Mouse (Mus musculus): ENCODE results near the gene Fth1.

The Fth1 gene

DNA sequence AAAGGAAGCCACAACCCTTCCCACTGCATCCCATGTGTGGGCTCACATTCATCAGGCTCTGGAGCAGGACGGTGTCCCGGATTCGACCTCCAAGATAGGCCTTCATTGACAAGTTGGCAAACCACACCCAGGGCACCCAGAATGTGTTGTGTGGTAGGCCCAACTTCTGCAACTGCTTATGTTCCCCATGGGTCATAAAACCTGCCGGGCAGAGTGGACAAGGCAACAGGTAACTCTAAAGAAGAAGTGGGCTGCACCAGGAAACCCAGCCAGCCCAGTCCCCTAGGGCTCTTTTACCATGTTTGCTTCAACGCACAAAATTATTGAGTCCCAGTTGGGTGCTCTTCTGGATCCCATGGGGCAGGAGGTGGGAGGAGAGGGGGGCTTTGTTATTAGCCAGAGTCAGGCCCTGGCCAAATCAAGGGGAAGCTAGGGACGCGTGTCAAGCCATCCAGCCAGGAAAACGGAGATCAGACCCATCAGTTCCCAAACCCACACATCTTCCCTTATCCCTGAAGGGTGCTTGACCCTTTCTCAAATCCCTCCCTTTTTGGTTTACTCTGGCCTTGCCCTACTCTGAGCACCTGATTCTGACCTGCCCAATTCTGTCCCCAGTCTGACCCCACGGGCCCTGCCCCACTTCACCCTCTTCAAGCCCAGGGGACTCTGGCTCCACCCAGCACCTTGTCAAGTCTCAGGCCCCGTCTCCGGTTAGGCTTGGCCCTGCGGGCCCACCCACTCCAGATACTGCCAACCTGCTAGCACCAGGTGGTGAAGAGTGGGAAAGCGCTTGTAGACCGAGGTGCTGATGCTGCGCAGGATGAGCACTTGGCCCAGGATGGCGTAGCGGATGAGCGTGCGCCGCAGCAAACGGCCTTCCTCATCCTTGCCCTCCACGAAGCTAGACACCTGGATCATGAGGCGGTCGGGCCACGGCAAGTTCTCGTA is 11.9 kb downstream of the Fth1 start:
- peak in 1 of 2 experiments; percentile 58 for DNase-seq

DNA sequence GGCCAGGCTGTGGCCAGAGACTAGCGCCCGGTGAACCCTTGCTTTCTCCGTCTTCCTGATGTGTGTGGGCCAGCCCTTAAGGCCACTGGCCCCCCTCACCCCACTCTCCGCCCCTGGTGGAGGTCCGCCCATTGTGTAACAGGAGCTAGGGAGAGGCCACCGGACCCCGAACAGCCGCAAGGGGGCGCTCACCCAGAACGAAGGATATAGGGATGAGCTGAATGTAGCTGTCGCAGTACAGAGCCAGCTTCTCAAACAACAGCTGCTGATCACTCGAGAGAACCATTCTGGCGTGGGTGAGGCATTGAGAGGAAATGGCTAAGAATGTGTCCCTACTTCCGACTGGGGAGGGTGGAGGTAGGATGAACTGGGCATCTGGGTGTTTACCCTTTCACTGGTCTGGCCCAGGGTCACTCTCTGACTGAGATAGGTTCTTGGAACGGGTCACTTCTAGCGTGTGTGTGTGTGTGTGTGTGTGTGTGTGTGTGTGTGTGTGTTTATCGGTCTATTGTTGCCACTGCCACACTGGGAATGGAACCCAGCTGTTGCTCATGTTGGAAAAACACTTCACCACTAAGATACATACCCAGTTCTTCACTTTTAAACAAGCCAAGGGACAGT is 12.7 kb downstream of the Fth1 start:
- peak; percentile 91 to 93 for DNase-seq

DNA sequence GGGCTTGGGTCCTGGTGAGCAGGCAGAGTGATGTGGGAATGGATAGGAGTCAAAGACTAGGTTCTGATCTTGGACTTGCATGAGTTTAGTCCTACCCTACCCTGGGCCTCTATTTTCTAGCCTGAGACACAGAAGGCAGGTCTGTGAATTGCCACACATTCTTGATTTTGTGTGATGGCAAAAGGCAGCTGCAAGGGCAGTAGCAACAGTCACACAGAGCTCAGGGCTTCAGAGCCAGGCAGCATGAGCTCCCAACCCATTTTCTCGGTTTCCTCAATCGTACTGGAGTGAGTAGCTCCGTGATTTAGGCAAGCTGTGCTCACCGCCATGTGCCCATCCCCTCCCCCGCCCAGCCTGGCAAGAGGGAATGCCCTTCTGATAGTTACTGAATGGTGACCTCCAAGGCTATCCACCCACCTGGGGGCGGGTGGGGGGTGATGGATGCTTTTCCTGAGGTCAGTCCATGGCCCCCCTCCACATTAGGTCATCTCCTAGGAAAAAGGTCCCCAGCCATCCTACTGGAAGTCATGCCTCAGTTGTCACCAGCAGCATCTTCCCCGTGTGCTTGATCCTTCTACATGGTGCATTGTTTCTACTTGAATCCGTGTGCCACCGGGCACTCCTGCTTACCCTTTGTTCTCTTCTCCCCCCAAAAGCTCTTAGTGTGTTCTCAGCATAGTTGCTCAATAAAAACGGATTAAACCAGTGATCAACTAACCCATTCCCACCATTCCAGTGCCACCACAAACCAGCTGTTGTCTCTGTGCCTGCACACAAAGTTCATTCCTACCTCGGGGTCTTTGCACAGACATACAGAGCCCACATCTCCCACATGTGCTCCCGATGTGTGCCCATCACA is 17.0 kb downstream of the Fth1 start:
- DNase-seq: no peak

DNA sequence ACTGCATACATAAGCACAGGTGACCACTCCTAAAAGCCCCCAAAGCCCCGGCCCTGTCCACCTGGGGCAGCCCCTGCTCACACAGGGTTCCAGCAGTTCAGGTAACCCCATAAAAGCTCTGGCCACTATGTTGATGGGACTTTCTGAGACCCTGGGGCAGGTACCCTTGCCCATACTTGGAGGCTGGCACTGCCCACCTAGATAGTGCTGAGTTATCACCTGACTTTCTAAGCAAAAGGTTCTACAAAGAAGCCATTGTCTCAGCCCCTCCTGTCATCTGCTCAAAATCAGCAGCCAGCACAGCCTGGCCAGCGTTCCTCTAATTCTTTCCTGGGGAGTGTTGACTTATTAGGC is 17.6 kb downstream of the Fth1 start:
- no peak for DNase-seq

DNA sequence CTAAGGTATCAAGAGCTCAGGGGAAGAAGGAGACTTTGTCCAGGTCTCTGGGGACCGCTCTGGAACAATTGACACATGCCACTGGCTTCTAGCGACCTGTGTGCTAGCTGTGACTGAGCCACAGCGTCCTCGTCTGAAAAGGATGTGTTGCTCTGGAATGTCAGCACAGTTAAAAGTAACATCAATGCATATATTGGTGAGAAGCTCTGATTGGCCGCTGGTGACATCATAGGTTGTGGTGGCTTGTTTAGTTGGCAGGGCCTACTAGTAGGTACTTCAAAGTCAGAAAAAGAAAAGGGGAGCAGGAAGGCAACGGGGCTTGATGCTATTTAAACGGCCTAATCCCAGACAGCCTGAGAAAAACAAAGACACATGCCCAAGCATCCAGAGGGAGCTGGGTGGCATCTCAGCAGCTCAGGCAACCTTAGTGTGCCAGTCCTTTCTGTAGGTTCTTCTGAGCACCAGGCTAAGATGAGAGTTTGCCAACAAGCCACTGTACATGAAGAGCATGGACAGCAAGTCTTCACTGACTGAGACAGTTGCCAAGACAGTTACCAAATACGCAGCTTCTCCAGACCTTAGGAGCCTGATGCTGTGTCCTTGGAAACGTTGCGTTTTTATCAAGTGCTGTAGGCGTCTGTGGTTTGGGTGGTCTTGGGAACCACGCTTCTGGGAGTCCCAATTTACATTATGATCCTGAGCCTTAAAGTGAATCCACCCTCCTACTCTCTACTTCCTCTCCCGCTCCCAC is 18.5 kb downstream of the Fth1 start:
- no peak for DNase-seq

DNA sequence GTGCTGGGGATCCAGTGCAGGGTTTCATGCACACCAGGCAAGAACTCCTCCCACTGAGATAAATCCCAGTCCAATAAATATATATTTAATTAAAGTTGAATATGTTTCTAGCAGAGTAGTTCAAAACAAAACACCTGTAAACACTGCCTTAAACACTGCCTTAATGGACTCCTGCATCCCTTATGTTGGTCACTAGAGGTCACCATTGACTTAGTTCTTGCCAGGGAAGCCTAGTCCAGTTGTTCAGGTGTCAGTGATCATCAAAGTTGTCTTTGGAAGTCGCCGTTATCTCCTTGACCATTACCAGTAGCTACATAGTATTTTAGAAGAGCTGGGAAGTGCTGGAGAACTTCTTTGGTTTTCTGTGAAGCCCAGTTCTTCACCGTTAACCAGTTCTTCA is 19.9 kb downstream of the Fth1 start:
- DNase-seq: peak in 1 of 2 experiments; percentile 62

DNA sequence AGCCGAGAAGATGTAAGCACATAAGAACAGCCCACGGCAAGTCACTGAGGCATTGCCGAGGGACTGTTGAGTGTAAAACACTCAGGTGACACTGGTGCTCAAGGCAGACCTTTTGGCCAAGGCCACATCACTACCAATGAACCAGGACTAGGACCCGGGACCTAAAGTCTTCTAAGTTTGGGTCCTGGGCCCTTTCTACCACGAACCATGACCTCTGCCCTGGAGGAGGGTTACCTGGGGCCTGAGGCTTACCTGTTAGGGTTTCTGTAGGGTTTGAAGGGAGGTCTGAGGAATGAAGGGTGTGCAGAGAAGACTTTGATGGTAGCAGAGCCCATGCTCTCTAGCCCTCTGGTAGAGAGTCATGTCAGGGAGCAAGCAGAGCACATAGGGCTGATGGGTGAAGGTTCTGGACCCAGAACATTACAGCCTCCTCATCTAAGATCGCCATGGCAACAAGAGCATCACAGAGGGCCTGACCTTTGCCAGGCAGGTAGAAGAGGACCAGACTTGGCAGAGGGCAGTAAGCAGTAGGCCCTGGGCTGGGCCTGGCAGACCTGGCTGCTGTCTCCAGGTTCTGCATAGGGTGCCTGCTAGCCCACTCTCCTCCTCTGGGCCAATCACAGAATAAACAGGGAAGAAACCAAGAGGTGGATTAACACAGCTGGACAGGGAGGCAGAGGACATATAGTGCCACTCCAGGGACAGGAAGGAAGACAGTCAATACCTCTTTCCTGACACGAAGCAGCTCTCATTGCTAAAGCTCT is 21.0 kb downstream of the Fth1 start, which contains the start of the genes Best1 and Rab3il1:
Gene Best1 (minus strand): TSS at position 428 of the 764 bp plus-strand sequence.
Gene Rab3il1 (plus strand): TSS at position 464 of the 764 bp plus-strand sequence.
- DNase-seq: no peak

DNA sequence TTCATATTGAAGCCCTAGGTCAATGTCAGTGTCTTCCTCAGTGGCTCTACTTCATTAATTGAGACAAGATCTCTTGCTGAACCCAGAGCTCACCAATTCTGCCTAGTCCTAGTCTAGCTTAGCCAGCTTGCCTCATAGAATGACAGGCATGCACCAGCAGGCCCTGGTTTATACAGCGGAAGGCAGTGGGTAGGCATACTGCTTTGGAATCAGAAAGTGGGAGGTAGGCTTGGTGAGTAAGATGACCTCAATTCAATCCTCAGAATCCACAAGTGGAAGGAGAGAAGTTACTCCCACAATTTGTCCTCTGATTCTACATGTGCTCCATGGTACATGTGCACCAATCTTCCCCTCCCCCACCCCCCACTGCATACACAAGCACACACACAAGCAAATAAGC is 23.3 kb downstream of the Fth1 start:
- DNase-seq: no peak

DNA sequence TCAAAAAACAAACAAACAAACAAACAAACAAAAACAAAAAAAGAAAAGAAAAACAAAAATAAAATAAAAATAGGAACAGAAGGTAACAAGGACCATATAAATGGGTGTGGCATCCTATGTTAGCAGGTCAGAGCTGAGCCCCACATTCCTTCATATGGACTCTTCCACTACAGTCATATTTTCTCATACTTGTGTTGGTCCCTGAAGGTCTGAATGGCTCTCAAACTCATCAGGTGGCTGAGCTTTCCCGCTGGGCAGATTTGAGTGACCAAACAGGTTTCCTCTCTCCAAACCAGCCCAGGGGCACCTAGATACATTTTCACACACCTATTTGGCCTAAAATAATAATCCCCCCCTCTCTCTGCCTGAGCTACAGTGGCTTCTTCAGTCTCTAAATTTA is 31.0 kb downstream of the Fth1 start:
- DNase-seq: no peak

DNA sequence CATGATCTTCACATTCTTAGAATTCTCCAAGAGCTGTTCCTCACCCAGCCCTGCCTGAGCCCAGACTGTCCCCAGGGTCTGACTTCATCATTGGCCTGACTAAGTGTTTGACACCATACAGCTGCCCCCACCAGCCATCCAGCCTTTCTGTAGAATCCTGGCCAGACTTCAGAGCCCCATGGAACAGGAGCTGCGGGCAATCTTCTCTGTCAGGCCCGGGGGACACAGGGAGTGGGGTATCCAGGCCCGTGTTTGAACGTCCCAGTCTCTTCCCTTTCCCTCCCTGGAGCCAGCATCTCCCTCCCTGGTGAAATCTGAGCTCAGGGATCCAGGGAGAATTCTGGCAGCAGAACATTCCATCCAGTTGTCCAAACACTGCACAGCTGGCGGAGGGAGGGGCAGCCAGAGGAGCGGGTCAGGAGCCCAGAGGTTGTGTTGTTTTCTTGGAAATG is 32.5 kb downstream of the Fth1 start:
- DNase-seq: peak; percentile 49 to 69

DNA sequence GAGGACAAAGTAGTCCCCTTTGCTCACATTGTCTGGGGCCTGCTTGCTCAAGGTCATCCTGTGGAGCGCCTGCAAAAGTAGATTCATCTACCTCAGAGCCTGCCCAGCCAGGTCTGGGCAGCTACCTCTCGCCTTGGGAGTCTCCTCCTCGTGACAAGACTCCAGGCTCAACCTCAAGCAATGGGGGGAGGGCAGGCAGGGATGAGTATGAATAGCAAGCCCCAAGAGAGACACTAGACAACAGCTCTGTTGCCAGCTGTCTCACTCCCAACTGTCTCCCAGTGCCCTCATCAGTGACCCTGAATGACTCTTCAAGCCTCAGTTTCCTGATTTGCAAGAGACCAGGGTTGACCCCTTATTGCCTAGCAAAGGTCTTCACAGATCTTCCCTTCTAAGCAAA is 33.0 kb downstream of the Fth1 start:
- DNase-seq: peak in 1 of 2 experiments; percentile 59

DNA sequence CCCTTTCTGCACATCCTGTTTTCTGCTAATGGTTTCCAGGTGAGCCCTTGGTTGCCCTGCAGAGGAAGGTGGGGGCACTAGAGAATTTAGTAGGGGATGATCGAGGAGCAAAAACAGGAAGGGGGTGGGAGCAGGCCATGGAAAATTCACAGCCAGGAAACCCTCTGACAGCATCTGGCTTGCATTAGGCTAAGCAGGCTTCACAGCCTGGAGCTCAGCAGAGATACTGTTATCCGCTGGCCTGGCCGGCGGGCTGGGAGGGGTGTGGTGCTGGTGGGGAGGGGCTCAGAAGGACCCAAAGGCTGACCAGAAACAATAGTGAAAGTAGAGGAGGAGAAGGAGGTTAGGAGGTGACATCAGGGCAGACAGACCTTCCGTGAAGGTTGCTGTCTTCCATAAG is 33.5 kb downstream of the Fth1 start:
- DNase-seq: peak in 1 of 2 experiments; percentile 67

DNA sequence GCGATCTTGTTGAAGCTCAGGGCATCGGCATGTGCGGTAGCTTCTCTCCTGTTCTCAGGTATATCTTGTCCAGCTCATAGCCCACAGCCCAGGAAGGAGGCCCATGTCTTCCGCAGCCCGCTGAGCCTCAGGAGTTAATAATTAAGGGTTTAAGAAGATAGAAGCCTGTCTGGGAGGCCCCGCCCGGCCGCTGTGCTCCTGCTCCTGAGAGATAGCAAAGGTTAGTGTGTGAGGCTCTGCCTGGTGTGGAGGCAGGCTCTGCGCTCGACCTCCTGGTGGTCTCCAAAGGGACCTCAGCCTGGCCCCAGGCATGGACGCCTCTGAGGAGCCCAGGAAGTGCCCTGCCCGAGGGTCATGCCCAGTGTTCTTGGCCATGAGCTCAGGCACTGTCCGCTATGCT is 34.4 kb downstream of the Fth1 start:
- peak; percentile 72 to 84 for DNase-seq

DNA sequence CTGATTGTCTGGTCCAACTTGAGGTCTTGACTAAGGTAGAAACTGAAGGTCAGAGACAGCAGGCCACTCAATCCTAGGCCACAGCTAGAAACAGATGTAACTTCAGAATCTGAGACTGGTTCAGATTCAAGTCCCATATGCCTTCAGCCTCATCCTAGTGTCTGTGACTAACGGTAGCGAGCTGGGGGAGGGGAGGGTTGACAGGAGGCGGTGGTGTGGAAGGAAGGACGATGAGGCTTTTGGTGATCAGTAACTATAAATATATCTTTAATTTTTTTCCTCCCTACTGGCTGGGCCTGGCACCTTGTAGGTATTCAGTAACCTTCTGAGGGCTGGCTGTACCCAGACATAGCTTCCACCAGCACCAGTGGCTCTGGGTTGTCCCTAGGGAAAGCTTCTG is 35.0 kb downstream of the Fth1 start:
- DNase-seq: no peak

DNA sequence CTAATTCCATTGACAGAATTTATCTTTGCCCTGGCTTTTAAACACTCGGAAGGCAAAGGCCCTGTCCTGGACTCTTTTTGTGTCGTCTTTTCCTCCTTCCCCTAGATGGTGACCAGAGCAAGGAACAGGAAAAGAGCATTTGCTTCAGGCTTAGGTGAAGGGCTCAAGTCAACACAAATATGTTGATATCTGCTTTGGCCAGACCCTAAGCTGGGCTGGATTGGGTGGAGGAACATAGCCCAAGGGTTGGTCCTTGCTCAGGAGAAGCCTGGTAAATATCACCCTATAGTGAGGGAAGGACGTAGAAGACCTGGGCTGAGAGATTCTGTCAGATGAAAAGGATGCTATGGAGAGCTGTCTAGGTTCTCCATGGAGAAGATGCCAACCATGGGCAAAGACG is 35.8 kb downstream of the Fth1 start:
- no peak for DNase-seq

DNA sequence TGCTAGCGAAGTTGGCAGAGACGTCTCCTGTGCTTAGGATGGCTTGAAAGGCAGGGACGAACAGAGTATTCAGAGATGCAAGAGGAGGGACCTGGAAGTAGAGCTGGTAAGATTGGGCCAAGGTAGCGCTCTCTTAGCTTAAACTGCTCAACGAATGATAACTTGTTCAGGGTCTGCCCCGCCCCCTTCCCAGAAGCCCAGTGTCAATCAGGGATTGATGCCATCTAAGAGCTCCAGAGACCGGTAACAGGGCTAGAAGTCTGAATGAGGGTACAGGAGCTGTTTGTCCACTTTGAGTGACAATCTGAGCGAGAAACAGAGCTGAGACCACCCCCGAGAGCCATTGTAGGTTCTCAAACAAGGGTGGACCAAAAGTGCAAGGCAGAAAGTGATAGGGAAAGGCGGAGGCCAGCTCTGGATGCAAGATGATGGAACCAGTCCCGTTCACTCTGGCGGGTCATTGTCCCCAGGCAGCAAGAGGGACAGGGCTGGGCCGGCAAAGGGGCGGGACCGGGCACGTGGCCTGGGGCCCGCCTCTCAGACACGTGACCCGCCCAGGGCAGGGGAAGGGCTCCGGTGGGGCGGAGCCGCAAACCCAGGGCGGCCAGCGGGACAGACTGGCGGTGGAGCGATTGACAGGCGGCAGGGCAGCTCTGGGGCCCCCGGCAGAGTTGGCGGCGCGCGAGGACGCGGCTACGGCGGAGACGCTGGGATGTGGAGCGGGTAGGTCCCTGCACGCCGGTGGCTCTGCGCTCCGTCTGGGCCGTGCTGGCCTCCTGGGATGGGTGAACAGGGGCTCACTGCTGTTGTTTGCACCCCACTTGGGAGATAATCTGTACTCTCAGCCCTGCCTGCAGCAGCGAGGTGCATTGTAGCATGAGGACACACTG is 37.5 kb downstream of the Fth1 start:
- DNase-seq: peak; percentile 92 to 96

DNA sequence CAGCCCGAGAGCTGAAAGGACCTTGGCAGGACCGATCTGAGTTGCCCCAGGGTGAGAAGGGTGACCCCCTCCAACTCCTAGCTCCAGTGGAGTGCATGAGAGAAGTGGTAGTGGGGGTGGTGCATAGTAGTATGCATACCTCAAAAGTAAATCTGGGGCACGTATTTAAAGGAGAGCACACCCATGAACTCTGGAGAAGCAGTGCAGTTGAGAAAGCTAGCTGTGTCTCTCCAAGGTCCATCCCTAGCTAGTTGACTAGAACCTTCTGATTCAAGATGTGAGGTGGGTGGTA is 38.1 kb downstream of the Fth1 start:
- DNase-seq: no peak

DNA sequence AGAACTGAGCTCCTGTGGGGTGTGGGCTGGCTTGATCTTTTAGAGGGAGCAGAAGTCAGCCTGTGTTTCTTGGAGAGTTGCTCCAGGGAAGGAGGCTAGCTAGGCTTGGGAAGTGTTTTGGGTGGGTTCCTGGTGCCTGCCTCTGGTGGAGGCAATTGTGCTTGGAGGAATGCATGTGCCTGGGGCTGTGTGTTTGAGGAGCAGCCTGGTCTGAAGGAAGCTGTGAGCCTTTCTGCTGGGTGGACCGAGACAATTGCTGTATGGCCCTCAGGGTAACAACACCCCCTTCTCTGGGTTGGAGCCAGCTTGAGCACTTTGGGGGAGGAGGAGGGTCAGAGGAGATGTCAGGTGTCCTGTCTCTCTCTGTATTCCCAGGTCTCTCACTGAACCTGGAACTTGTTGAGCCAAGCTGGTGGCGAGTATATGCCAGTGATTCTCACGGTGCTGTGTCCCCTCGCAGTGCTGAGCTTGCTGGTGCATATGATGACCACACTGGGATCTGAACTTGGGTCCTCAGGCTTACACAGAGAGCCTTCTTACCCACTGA is 38.9 kb downstream of the Fth1 start:
- DNase-seq: peak in 1 of 2 experiments; percentile 40

DNA sequence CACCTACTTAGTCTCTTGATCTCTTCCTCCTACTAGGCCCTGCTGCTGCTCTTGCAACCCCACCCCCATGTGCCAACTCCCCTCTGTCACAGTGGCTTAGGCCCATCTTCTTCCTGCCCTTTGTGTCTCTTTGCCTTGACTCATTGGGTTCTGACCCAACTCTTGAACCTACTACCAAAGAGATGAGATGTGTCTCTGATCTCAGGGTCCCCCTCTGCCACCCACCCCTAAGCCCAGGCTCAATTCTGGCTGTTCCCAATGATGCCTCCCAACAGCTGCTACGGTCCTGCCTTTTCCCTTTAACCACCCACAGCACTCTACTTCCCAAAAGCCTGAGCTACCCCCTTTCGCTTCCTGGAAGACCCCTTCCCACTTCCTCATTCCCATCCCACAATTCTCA is 41.6 kb downstream of the Fth1 start:
- DNase-seq: peak in 1 of 2 experiments; percentile 35
